Mouse (Mus musculus): ENCODE results near the gene Gm18596. TPM values are rescaled to one million over a fixed set of nuclear protein-coding genes. Genes with fewer than 3 reads are reported as not detected.
"Not testable (repeated sequence)": the region's sequence is repeated elsewhere in the genome, so short reads cannot be mapped to it uniquely, and the experiment has no call there.

Gm18596 gene
- total RNA-seq (2021), result not detected
- long read RNA-seq, experiment 1, result 0 reads
- long read RNA-seq, experiment 2, result 0 reads

- DNase-seq (ENCODE audit: extremely low spot score in 1 of 2, low spot score in 2 of 2); H3K27ac ChIP-seq; intact Hi-C loops (cut with DNase I); H3K4me3 ChIP-seq: not testable (repeated sequence)
Observed at GRCm38 (mm10) chr10:77741924-77742688, at the start of gene Gm18596. Gene Gm18596, minus strand, starts transcription at chr10:77742638.

GRCm38 (mm10) chr10:77788621-77789020 lies 46.2 kb upstream of the Gm18596 start:
- TF ChIP-seq CTCF (IDR thresholded peaks at IDR 0.05), result no peak
- Histone ChIP-seq H3K4me3 (no peak overlapping the region), H3K27ac (no peak overlapping the region)
- intact Hi-C loops (cut with DNase I), result no loop called here
- no peak for DNase-seq (ENCODE audit: extremely low spot score in 1 of 2, low spot score in 2 of 2)

- intact Hi-C loops (cut with DNase I); H3K4me3 ChIP-seq; H3K27ac ChIP-seq; DNase-seq (ENCODE audit: extremely low spot score in 1 of 2, low spot score in 2 of 2): not testable (repeated sequence)
Observed at GRCm38 (mm10) chr10:77787876-77788275, 45.4 kb upstream of the Gm18596 start, which contains the start of gene Gm7137. Gene Gm7137, minus strand, starts transcription at chr10:77788200.

GRCm38 (mm10) chr10:77783396-77783795 lies 41.0 kb upstream of the Gm18596 start:
- DNase-seq (ENCODE audit: extremely low spot score in 1 of 2, low spot score in 2 of 2); intact Hi-C loops (cut with DNase I); H3K4me3 ChIP-seq; H3K27ac ChIP-seq: not testable (repeated sequence)

GRCm38 (mm10) chr10:77782442-77782841 lies 40.0 kb upstream of the Gm18596 start, which contains the start of gene Gm3250:
Gene Gm3250, minus strand, starts transcription at chr10:77782542.
- H3K27ac ChIP-seq; DNase-seq (ENCODE audit: extremely low spot score in 1 of 2, low spot score in 2 of 2); H3K4me3 ChIP-seq; intact Hi-C loops (cut with DNase I): not testable (repeated sequence)

GRCm38 (mm10) chr10:77776844-77777243 lies 34.4 kb upstream of the Gm18596 start, which contains the start of gene Gm7138:
Gene Gm7138, minus strand, starts transcription at chr10:77776944.
- intact Hi-C loops (cut with DNase I); H3K27ac ChIP-seq; DNase-seq (ENCODE audit: extremely low spot score in 1 of 2, low spot score in 2 of 2); H3K4me3 ChIP-seq: not testable (repeated sequence)

GRCm38 (mm10) chr10:77772142-77772541 lies 29.7 kb upstream of the Gm18596 start:
- intact Hi-C loops (cut with DNase I); H3K27ac ChIP-seq; DNase-seq (ENCODE audit: extremely low spot score in 1 of 2, low spot score in 2 of 2); H3K4me3 ChIP-seq: not testable (repeated sequence)

GRCm38 (mm10) chr10:77771225-77771624 lies 28.8 kb upstream of the Gm18596 start, which contains the start of gene Gm3238:
Gene Gm3238, minus strand, starts transcription at chr10:77771325.
- DNase-seq (ENCODE audit: extremely low spot score in 1 of 2, low spot score in 2 of 2); H3K27ac ChIP-seq; H3K4me3 ChIP-seq; intact Hi-C loops (cut with DNase I): not testable (repeated sequence)

- intact Hi-C loops (cut with DNase I), result no loop called here
- no peak overlapping the region for H3K27ac ChIP-seq
- H3K4me3 ChIP-seq, result no peak overlapping the region
- no peak for DNase-seq (ENCODE audit: extremely low spot score in 1 of 2, low spot score in 2 of 2)
- TF ChIP-seq CTCF (IDR thresholded peaks at IDR 0.05), result no peak
Observed at GRCm38 (mm10) chr10:77769727-77770126, 27.3 kb upstream of the Gm18596 start.

- DNase-seq (ENCODE audit: extremely low spot score in 1 of 2, low spot score in 2 of 2); H3K27ac ChIP-seq; intact Hi-C loops (cut with DNase I); H3K4me3 ChIP-seq: not testable (repeated sequence)
Observed at GRCm38 (mm10) chr10:77759582-77759981, 17.1 kb upstream of the Gm18596 start, which contains the start of gene Gm3233. Gene Gm3233, minus strand, starts transcription at chr10:77759682.

GRCm38 (mm10) chr10:77753448-77753847 lies 11.0 kb upstream of the Gm18596 start:
- no peak overlapping the region for H3K27ac ChIP-seq
- no peak overlapping the region for H3K4me3 ChIP-seq
- TF ChIP-seq CTCF (IDR thresholded peaks at IDR 0.05), result no peak; the same call in 1 of the 2 replicates
- intact Hi-C loops (cut with DNase I), result no loop called here
- DNase-seq (ENCODE audit: extremely low spot score in 1 of 2, low spot score in 2 of 2), result no peak

GRCm38 (mm10) chr10:77752312-77752711 lies 9.9 kb upstream of the Gm18596 start:
- H3K4me3 ChIP-seq; H3K27ac ChIP-seq; intact Hi-C loops (cut with DNase I): not testable (repeated sequence)

GRCm38 (mm10) chr10:77751254-77751653 lies 8.8 kb upstream of the Gm18596 start, which contains the start of gene Gm9736:
Gene Gm9736, minus strand, starts transcription at chr10:77751354.
- DNase-seq (ENCODE audit: extremely low spot score in 1 of 2, low spot score in 2 of 2); H3K4me3 ChIP-seq; H3K27ac ChIP-seq; intact Hi-C loops (cut with DNase I): not testable (repeated sequence)

More at GRCm38 (mm10) chr10:77752312-77752711, 9.9 kb upstream of the Gm18596 start:
- not testable (repeated sequence) for DNase-seq (ENCODE audit: extremely low spot score in 1 of 2, low spot score in 2 of 2)

GRCm38 (mm10) chr10:77750686-77751085 lies 8.2 kb upstream of the Gm18596 start:
- intact Hi-C loops (cut with DNase I); H3K4me3 ChIP-seq; H3K27ac ChIP-seq; DNase-seq (ENCODE audit: extremely low spot score in 1 of 2, low spot score in 2 of 2): not testable (repeated sequence)

All from left cerebral cortex, adult 2 months (tissue).